Mouse (Mus musculus) lung, embryonic 14.5 days (tissue): ENCODE results near the gene Egln1. TPM values are rescaled to one million over a fixed set of nuclear protein-coding genes. Genes with fewer than 3 reads are reported as not detected.
A peak's percentile ranks its signal among the peaks of the same experiment; 100 is the strongest.

Experiments
- ATAC-seq: fragments of 200-750 bp; cut with Nextera tagmentation; 2 replicates; pipeline ENCODE4 v1.8.0; 2017; ENCODE audit warnings: mild to moderate bottlenecking, moderate TSS enrichment, moderate library complexity; ENCODE audit not compliant: insufficient read depth
- DNase-seq: peaks from one replicate; pipeline ENCODE4 v3.0.0-alpha.2; 2015
- H3K27ac ChIP-seq: fragments of 300-500 bp; sonication (generic); 2 replicates; pipeline ENCODE4 v1.5.1; 2014; ENCODE audit warnings: low read depth, mild to moderate bottlenecking, moderate library complexity
- H3K27me3 ChIP-seq: fragments of 300-500 bp; sonication (generic); 2 replicates; pipeline ENCODE4 v1.6.1; 2014; ENCODE audit warnings: low read length, control low read depth; ENCODE audit not compliant: insufficient read depth
- H3K36me3 ChIP-seq: fragments of 300-500 bp; sonication (generic); 2 replicates; pipeline ENCODE4 v1.6.1; 2014; ENCODE audit warnings: control low read depth; ENCODE audit not compliant: insufficient read depth
- H3K4me1 ChIP-seq: fragments of 300-500 bp; sonication (generic); 2 replicates; pipeline ENCODE4 v1.6.1; 2014; ENCODE audit warnings: antibody characterized with exemption, control low read depth; ENCODE audit not compliant: insufficient read depth
- H3K4me2 ChIP-seq: fragments of 300-500 bp; sonication (generic); 2 replicates; pipeline ENCODE4 v1.6.1; 2014; ENCODE audit warnings: mild to moderate bottlenecking
- H3K4me3 ChIP-seq: fragments of 300-500 bp; sonication (generic); 2 replicates; pipeline ENCODE4 v1.5.1; 2014; ENCODE audit warnings: low read depth, low read length
- H3K9ac ChIP-seq: fragments of 300-500 bp; sonication (generic); 2 replicates; pipeline ENCODE4 v1.6.1; 2014
- H3K9me3 ChIP-seq: fragments of 300-500 bp; sonication (generic); 2 replicates; pipeline ENCODE4 v1.6.1; 2016; ENCODE audit warnings: low read depth, low read length, control low read depth
- CTCF ChIP-seq: IDR thresholded peaks from 2 replicates; pipeline ENCODE4 v1.5.1; 2016; ENCODE audit warnings: antibody characterized with exemption, low read depth
- WGBS: fragments of 180-500 bp; shearing (Covaris S2); extraction: QIAGEN DNeasy Blood & Tissue Kit; methylation state at CpG from one replicate; pipeline ENCODE4 v1.1.7; 2014; 5-methylcytosine and 5-hydroxymethylcytosine counted together
- polyA plus RNA-seq: library from polyadenylated mRNA; unstranded; fragments of >200 nt; fragmentation: Nextera tagmentation; extraction: Ambion mirVana; gene quantifications from 2 replicates; pipeline ENCODE4 v1.2.1, GENCODE M21; 2014

Gene Egln1
- polyA plus RNA-seq, 1 experiment from 2014 or later: 14.4 TPM

DNA sequence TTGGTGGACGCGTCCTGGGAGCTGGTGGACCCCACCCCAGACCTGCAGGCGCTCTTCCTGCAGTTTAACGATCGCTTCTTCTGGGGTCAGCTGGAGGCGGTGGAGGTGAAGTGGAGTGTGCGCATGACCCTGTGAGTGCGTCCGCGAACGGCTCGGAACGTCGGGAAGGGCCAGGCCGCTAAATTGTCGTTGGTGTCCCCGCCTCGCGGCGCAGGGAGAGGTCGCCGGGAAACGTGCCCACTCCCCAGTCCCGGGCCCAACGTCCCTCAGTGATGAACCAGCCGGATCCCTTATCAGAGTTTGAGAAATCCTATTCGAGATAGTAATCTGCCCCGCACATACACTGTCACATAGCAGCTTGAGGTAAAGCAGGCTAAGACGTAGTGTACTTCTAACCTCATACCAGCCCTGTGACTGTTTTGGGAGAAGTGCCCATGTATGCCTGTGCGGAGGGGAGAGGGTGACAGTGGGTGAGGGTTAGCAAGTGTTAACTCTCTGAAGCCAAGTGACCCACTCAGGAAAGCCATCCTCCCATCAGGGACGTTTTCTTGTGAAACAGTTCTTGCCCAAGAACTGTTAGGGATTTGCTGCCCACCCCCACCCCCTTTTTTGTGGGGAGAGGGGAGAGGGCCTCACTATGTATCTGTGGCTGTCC lies 50.7 kb downstream of the Egln1 start:
- Histone ChIP-seq H3K4me2 (peak overlapping the region; percentile 98), H3K9ac (peak overlapping the region; percentile 79), H3K36me3 (peaks cover 58% of the 10 kb centered on the region), H3K4me3 (peak overlapping the region; percentile 92), H3K4me1 (peaks cover 7% of the 10 kb centered on the region), H3K9me3 (no peaks in the 10 kb centered on the region), H3K27ac (no peak overlapping the region), H3K27me3 (no peaks in the 10 kb centered on the region)
- ATAC-seq: no peak
- WGBS: 4% methylated on average over 31 of the region's 31 CpGs
- DNase-seq: no peak
- TF ChIP-seq CTCF: no peak

DNA sequence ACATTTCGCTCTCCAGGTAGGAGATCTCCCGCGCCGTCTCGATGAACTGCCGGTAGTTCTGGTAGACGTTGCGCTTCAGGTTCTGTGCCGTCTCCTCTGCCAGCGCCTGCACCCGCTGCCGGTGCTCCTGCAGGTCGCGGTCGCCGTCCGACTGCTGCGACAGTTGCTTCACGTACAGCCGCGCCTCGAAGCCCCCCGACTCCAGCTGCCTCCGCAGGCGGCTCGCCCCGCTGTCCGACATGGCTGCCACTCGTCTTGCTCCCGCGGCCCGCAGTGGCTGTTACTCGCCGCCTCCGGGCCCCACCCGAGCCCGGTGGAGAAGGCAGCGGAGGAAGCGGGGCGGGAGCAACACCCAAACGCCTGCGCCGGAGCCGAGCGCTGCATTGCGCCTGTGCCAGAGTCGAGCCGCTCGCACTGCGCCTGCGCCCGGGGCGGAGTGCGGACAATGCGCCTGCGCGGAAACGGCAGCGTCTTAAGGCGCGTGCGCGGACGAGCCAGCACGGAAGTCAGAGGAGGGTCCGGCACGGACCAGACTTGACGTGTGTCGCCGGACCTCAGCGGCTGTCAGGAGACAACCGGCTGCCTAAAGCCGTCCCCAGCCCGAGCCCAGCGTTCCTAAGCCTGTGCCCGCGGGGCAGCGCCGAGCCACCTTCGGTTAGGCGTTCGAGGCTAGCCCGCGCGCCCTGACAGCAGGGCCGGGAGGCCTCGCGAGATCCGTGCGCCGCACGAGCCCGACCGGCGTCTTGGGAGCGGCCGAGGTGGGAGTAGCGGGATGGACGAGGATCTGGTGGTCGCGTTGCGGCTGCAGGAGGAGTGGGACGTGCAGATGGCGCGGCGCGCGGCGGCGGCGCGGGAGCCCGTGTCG lies 51.5 kb downstream of the Egln1 start, which contains the start of the genes Exoc8 and Sprtn:
Gene Exoc8 (minus strand): TSS at position 320 of the 865 bp plus-strand sequence.
Gene Sprtn (plus strand): TSS at position 501 of the 865 bp plus-strand sequence.
- peak; percentile 89 for ATAC-seq
- H3K4me2 ChIP-seq: peak within 1 kb of the TSS; percentile 98
- WGBS: under 1% methylated on average over 114 of the region's 114 CpGs

DNA sequence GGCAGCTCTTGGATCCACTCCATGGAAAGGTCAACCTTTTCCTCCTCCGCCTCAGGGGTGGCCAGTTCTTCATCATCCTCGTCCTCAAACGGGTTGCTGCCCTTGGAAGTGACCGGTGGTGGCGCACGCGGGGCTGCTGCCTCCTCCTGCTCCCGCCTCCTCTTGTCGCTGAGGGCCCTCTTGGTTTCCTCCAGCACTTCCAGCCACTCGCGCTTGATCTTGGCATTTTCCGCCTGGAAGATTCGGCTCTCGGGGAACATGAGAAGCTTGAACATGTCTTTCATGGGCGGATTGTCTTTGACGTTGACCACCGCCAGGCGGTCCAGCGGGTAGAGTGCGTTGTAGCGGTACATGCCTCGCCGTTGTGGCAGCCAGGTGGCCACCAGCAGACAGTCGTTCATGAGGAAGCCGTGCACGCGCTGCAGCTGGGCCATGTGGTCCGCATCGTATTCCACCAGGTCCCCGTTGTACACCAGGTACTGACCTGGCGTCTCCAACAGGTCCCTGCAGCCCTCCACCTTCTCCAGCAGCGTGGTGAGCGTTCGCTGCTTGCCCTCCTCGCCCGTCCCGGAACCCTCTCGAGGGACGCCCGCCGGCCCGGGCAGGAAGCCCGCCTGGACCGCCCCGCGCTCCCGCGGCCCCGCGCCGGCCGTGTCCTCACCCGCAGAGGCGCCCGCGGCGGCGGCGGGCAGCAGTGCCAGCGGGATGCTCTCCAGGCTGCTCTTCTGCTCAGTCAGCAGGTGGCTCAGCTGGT lies 52.3 kb downstream of the Egln1 start:
- ATAC-seq (peak; percentile 61), DNase-seq (peak; percentile 81)
- Histone ChIP-seq H3K4me3 (peak overlapping the region; percentile 92), H3K9ac (peak overlapping the region; percentile 79), H3K36me3 (peaks cover 43% of the 10 kb centered on the region), H3K27me3 (no peaks in the 10 kb centered on the region), H3K27ac (peak overlapping the region; percentile 81), H3K4me2 (peak overlapping the region; percentile 98), H3K9me3 (no peaks in the 10 kb centered on the region), H3K4me1 (peaks cover 7% of the 10 kb centered on the region)
- TF ChIP-seq CTCF: peak; percentile 71
- under 1% methylated on average over 55 of the region's 60 CpGs for WGBS

More for the DNA sequence above, 51.5 kb downstream of the Egln1 start, which contains the start of the genes Exoc8 and Sprtn:
- Histone ChIP-seq H3K9me3 (no peaks in the 10 kb centered on the region), H3K4me1 (peaks cover 7% of the 10 kb centered on the region), H3K4me3 (peak within 1 kb of the TSS; percentile 92), H3K27me3 (no peaks in the 10 kb centered on the region), H3K9ac (peak within 1 kb of the TSS; percentile 79), H3K27ac (peak within 1 kb of the TSS; percentile 81), H3K36me3 (peaks cover 51% of the 10 kb centered on the region)
- DNase-seq: peak; percentile 99
- TF ChIP-seq CTCF: no peak

DNA sequence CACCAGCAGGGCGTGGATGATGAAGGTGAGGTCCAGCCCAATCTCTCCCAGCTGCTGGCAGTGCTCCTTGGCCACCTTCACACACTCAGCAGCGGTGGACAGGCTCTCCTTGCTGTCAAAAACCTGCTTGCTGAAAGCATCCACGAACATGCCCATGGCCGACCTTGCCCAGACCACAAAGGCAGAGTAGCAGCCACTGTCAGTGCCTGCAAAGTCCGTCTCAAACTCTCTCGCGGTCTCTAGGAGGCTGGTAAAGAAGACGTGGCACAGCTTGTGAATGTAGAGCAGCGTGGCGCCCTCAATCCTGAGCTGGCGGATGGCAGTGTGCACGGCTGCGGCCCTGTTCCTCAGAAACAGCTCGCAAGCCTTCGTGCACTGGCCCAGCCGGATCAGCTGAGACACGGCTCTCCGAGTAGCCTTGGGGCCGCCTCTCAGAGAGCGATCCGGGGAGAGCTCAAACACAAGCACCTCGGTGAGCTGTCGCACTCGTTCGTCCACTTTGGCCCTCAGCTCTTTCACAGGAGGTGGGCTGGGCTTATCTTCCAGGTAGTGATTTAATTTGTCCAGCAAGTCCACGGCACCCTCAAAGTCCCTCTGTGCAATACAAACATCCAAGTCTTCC lies 53.0 kb downstream of the Egln1 start:
- 60% methylated on average over 26 of the region's 26 CpGs for WGBS
- Histone ChIP-seq H3K27me3 (no peaks in the 10 kb centered on the region), H3K27ac (peak overlapping the region; percentile 4; the same call in 1 of the 2 replicates), H3K4me2 (peak overlapping the region; percentile 98), H3K36me3 (peaks cover 45% of the 10 kb centered on the region), H3K9me3 (no peaks in the 10 kb centered on the region), H3K9ac (peak overlapping the region; percentile 79), H3K4me3 (peak overlapping the region; percentile 92), H3K4me1 (peaks cover 7% of the 10 kb centered on the region)
- no peak for TF ChIP-seq CTCF
- ATAC-seq (peak; percentile 2; the same call in 1 of the 2 replicates), DNase-seq (peak; percentile 64)

DNA sequence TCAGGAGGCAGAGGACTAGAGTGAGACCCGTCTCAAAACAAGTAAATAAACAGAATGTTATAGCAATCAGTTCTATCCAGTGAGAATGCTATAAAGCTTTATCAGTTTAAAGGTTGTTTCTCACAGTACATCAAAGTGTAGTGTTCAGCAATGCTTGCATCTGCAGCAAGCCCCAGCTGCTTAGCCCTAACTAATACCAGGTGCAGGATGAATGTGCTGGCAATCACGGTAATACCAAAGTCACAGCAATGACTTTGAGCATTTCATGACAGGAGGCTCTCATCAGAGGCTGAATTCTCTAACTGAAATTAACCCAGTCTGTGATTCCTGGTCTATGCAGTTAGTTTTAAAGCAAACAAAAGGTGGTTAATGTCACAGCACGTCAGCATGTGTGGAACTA lies 56.5 kb downstream of the Egln1 start:
- ATAC-seq (no peak), DNase-seq (no peak)
- Histone ChIP-seq H3K9ac (no peak overlapping the region), H3K27me3 (no peaks in the 10 kb centered on the region), H3K4me2 (no peak overlapping the region), H3K27ac (no peak overlapping the region), H3K36me3 (peaks cover 65% of the 10 kb centered on the region), H3K9me3 (no peaks in the 10 kb centered on the region; the same call in 1 of the 2 replicates), H3K4me1 (no peaks in the 10 kb centered on the region), H3K4me3 (no peak overlapping the region)
- no peak for TF ChIP-seq CTCF
- 69% methylated on average over 3 of the region's 3 CpGs for WGBS

DNA sequence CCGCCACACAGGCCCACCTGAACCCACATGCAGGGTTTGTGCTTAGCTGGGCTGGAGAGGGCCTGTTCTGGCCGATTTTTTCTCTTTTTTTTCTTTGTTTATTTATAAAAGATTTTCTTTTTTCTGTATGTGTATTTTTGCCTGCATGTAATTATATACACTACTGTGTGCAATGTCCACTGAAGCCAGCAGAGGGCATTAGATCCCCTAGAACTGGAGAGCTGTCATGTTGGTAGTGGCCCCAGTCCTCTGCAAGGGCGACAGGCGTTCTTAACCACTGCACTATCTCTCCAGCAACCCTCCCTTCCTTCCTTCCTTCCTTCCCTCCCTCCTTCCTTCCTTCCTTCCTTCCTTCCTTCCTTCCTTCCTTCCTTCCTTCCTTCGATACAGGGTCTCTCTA lies 60.7 kb downstream of the Egln1 start:
- peaks cover 84% of the 10 kb centered on the region for H3K36me3 ChIP-seq
- no peak overlapping the region for H3K4me2 ChIP-seq
- no peak overlapping the region for H3K4me3 ChIP-seq
- no peak overlapping the region for H3K27ac ChIP-seq
- DNase-seq (no peak), ATAC-seq (no peak)
- H3K27me3 ChIP-seq: no peaks in the 10 kb centered on the region
- WGBS: 93% methylated on average over 5 of the region's 5 CpGs
- H3K9me3 ChIP-seq: no peaks in the 10 kb centered on the region; the same call in 1 of the 2 replicates
- no peak; the same call in 1 of the 2 replicates for TF ChIP-seq CTCF
- H3K9ac ChIP-seq: no peak overlapping the region
- no peaks in the 10 kb centered on the region for H3K4me1 ChIP-seq
